Mouse (Mus musculus) neural tube, embryonic 15.5 days (tissue): ENCODE data around the gene Ckap5. TPM values are rescaled to one million over a fixed set of nuclear protein-coding genes. Genes with fewer than 3 reads are reported as not detected.

Source experiments
- ATAC-seq: fragments of 200-750 bp; cut with Nextera tagmentation; 2 replicates; pipeline ENCODE4 v1.8.0; 2017; ENCODE audit warnings: mild to moderate bottlenecking, moderate TSS enrichment, moderate library complexity; ENCODE audit not compliant: low FRiP score
- H3K27ac ChIP-seq: fragments of 300-500 bp; sonication (generic); replicated peaks from 2 replicates; pipeline ENCODE4 v1.5.1; 2015; ENCODE audit warnings: mild to moderate bottlenecking, inconsistent platforms
- H3K27me3 ChIP-seq: fragments of 300-500 bp; sonication (generic); replicated peaks from 2 replicates; pipeline ENCODE4 v1.6.1; 2015; ENCODE audit warnings: inconsistent platforms
- H3K36me3 ChIP-seq: fragments of 300-500 bp; sonication (generic); 2 replicates; pipeline ENCODE4 v1.6.1; 2015; ENCODE audit warnings: inconsistent platforms
- H3K4me1 ChIP-seq: fragments of 300-500 bp; sonication (generic); 2 replicates; pipeline ENCODE4 v1.6.1; 2015; ENCODE audit warnings: inconsistent platforms
- H3K4me2 ChIP-seq: fragments of 300-500 bp; sonication (generic); 2 replicates; pipeline ENCODE4 v1.6.1; 2015; ENCODE audit warnings: inconsistent platforms, mild to moderate bottlenecking, moderate library complexity
- H3K4me3 ChIP-seq: fragments of 300-500 bp; sonication (generic); replicated peaks from 2 replicates; pipeline ENCODE4 v1.5.1; 2015; ENCODE audit warnings: mild to moderate bottlenecking, inconsistent platforms
- H3K9ac ChIP-seq: fragments of 300-500 bp; sonication (generic); replicated peaks from 2 replicates; pipeline ENCODE4 v1.6.1; 2015; ENCODE audit warnings: mild to moderate bottlenecking, inconsistent platforms
- H3K9me3 ChIP-seq: fragments of 300-500 bp; sonication (generic); replicated peaks from 2 replicates; pipeline ENCODE4 v1.6.1; 2016; ENCODE audit warnings: inconsistent platforms
- WGBS: fragments of 180-500 bp; shearing (Covaris S2); methylation state at CpG from one replicate; pipeline ENCODE4 v1.1.7; 2015; ENCODE audit warnings: mixed read lengths; 5-methylcytosine and 5-hydroxymethylcytosine counted together
- polyA plus RNA-seq: library from polyadenylated mRNA; unstranded; fragments of >200 nt; fragmentation: Nextera tagmentation; extraction: Ambion mirVana; gene quantifications from 2 replicates; pipeline ENCODE4 v1.2.1, GENCODE M21; 2015

Gene Ckap5
- polyA plus RNA-seq, 1 experiment from 2014 or later, result 98.4 TPM

DNA sequence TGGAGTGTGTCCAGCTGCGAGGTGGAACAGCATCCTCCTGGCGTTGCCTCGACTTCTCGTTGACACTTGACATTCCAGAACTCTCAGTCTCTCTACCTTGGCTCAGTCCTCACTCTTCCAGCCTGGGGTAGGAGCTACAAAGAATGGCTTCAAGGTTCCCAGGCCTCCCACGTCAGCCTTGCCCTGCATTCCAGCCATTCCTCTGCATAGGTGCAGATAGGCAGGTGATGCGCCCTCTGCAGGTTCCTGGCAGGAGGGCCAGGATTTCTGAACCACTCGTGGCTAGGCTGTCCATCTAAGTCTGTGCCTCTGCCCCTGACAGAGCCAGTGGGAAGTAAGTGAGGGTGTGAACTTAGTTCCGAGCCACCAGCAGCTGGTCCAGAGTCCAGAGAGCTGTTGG, 130.2 kb downstream of the Ckap5 start:
- 76% methylated on average over 8 of the region's 8 CpGs for WGBS
- Histone ChIP-seq H3K36me3 (peaks cover 77% of the 10 kb centered on the region), H3K9ac (no peak overlapping the region), H3K4me2 (no peak overlapping the region), H3K4me1 (peaks cover 9% of the 10 kb centered on the region), H3K4me3 (no peak overlapping the region), H3K9me3 (no peaks in the 10 kb centered on the region), H3K27me3 (no peaks in the 10 kb centered on the region), H3K27ac (no peak overlapping the region)
- no peak for ATAC-seq

DNA sequence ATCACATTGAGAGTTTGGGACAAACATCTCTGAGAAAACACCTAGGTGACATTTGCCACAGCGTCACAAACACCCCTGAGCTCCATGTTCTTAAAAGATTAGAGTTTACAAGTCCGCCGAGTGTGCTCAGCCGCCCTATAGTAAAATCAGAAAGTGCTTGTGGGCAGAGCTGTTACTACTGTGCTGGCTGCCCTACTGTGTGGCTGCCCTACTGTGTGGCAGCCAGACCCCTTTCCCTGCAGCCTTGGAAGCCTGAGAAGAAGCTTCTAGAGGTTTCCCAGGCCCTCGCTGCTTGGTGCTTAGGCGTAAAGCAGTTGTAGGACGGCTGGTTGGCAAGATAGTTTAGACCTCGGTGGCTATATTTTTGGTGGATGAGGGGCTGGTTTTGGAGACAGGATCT, 133.1 kb downstream of the Ckap5 start:
- ATAC-seq, result no peak
- Histone ChIP-seq H3K4me1 (no peaks in the 10 kb centered on the region), H3K4me2 (no peak overlapping the region), H3K27ac (no peak overlapping the region), H3K27me3 (no peaks in the 10 kb centered on the region), H3K4me3 (no peak overlapping the region), H3K9ac (no peak overlapping the region), H3K36me3 (peaks cover 89% of the 10 kb centered on the region), H3K9me3 (no peaks in the 10 kb centered on the region)
- WGBS, result 96% methylated on average over 8 of the region's 8 CpGs

DNA sequence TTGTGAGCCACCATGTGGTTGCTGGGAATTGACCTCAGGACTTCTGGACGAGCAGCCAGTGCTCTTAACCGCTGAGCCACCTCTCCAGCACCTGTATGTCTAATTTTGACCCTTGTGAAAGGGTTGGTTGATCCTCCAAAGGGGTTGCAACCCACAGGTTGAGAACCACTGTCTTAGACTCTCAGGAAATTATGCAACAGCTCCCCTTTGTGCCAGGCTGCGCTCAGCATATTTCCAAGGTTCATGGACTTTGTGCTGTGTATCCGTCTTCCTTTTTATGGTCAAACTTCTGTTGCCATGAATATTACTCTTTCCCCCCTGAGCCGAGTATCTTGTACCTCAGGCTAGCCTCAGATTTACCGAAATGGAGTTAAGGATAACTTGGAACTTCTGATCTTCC, 134.4 kb downstream of the Ckap5 start:
- Histone ChIP-seq H3K27ac (no peak overlapping the region), H3K9ac (no peak overlapping the region), H3K4me1 (no peaks in the 10 kb centered on the region), H3K4me2 (no peak overlapping the region), H3K36me3 (peaks cover 85% of the 10 kb centered on the region), H3K27me3 (no peaks in the 10 kb centered on the region), H3K4me3 (no peak overlapping the region), H3K9me3 (no peaks in the 10 kb centered on the region)
- WGBS, result 97% methylated on average over 6 of the region's 6 CpGs
- ATAC-seq, result no peak

DNA sequence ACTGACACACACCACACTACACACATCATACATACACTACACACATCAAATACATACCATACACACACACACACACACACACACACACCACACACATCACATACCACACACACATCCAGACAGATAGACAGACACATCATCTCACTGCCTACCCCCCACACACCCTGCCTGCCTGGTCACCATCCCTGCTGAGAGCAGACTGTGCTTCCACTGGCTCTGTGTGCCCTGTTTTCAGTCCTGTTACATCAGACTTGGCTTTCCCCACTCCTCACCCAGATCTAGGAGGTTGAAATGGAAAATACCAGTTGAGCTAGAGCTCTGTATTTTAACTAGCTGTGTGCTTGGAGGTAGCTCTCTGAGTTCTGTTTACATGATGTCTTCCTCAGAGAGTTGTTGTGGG, 138.2 kb downstream of the Ckap5 start:
- Histone ChIP-seq H3K36me3 (peaks cover 82% of the 10 kb centered on the region), H3K4me1 (no peaks in the 10 kb centered on the region)
- ATAC-seq, result no peak

DNA sequence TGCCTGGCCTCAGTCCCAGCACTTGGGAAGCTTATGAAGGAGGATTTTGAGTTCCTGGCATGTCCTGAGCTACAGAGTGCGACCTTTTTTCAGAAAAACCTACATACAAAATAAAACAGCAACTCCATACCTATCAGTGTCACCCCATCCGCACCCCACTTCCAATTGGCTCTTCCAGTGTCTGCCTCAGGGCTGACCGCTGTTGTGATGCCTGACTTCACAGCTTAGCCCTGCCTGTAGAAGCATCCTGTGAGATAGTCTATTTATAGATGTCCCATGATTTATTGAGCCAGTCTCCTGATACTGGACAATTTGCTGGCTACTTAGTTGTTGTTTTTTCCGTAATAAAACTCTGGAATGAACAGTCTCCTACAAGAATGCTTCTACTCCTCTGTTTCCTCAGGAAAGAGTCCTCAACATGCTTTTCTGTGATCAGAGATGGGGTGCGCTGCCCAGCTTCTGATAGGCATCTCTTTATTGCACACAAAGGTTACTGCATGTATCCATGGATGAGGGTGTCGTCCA, 139.9 kb downstream of the Ckap5 start:
- ATAC-seq, result no peak
- no peak overlapping the region for H3K9ac ChIP-seq
- no peaks in the 10 kb centered on the region for H3K4me1 ChIP-seq
- 93% methylated on average over 6 of the region's 6 CpGs for WGBS
- H3K27ac ChIP-seq, result no peak overlapping the region
- H3K27me3 ChIP-seq, result no peaks in the 10 kb centered on the region
- H3K4me2 ChIP-seq, result no peak overlapping the region
- peaks cover 89% of the 10 kb centered on the region for H3K36me3 ChIP-seq
- no peak overlapping the region for H3K4me3 ChIP-seq
- no peaks in the 10 kb centered on the region for H3K9me3 ChIP-seq

More for the DNA sequence above, 138.2 kb downstream of the Ckap5 start:
- H3K27me3 ChIP-seq, result no peaks in the 10 kb centered on the region
- H3K4me3 ChIP-seq, result no peak overlapping the region
- H3K27ac ChIP-seq, result no peak overlapping the region
- no peaks in the 10 kb centered on the region for H3K9me3 ChIP-seq
- H3K4me2 ChIP-seq, result no peak overlapping the region
- no peak overlapping the region for H3K9ac ChIP-seq

- peaks cover 85% of the 10 kb centered on the region for H3K36me3 ChIP-seq
- no peak for ATAC-seq
- H3K9me3 ChIP-seq, result no peaks in the 10 kb centered on the region
- 86% methylated on average over 2 of the region's 2 CpGs for WGBS
- H3K4me3 ChIP-seq, result no peak overlapping the region
- no peak overlapping the region for H3K4me2 ChIP-seq
- no peak overlapping the region for H3K9ac ChIP-seq
- no peak overlapping the region for H3K27ac ChIP-seq
- no peaks in the 10 kb centered on the region for H3K27me3 ChIP-seq
- no peaks in the 10 kb centered on the region for H3K4me1 ChIP-seq
Observed at GRCm38 (mm10) chr2:91667747-91668146, 141.2 kb downstream of the Ckap5 start.

DNA sequence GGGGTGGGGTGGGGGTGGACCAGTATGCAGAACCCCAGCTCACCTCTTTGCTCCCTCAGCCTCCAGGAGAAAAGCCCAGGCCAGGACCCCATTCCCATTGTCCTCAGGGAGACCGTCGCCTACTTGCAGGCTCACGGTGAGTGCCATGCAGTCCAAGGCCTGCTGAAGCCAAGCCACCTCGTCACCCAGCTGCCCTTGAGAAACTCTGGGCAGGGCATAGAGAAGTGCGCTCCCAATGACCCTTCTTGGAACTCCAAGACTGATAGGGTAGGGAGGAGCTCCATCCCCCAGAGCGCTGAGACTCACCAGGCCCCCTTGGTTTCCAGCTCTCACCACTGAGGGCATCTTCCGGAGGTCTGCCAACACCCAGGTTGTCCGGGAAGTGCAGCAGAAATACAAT, 142.8 kb downstream of the Ckap5 start:
- Histone ChIP-seq H3K9ac (no peak overlapping the region), H3K27me3 (no peaks in the 10 kb centered on the region), H3K27ac (no peak overlapping the region), H3K4me2 (no peak overlapping the region), H3K9me3 (no peaks in the 10 kb centered on the region), H3K36me3 (peaks cover 83% of the 10 kb centered on the region), H3K4me3 (no peak overlapping the region), H3K4me1 (no peaks in the 10 kb centered on the region)
- 95% methylated on average over 8 of the region's 8 CpGs for WGBS
- no peak for ATAC-seq

DNA sequence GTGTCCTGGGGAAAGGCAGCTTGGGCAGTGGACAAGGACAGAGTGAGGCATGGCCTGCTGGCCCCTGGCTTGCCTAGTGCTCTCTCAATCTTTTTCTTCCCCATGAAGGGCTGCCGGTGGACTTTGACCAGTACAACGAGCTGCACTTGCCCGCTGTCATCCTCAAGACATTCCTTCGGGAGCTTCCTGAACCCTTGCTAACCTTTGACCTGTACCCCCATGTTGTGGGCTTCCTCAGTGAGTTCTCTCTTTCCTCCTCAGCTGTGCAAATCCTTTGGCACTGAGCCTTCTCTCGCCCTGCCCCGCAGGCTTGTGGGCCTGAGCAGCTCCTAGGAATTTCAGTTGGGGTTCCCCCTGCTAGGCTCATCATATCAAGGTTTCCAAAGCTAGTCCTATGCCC, 143.5 kb downstream of the Ckap5 start:
- WGBS, result 95% methylated on average over 6 of the region's 6 CpGs
- no peak overlapping the region for H3K4me2 ChIP-seq

More for the DNA sequence above, 143.5 kb downstream of the Ckap5 start:
- Histone ChIP-seq H3K9me3 (no peaks in the 10 kb centered on the region), H3K4me3 (no peak overlapping the region), H3K4me1 (no peaks in the 10 kb centered on the region), H3K36me3 (peaks cover 83% of the 10 kb centered on the region), H3K27ac (no peak overlapping the region), H3K9ac (no peak overlapping the region), H3K27me3 (no peaks in the 10 kb centered on the region)
- no peak for ATAC-seq

Other genes starting within 250 kb of the Ckap5 start
- gene 1110051M20Rik, start 82.1 kb upstream of the Ckap5 start, polyA plus RNA-seq, result 133 and 141 TPM in 2 replicates
- gene Lrp4, start 69.3 kb upstream of the Ckap5 start, polyA plus RNA-seq, result 6.8 and 7.3 TPM in 2 replicates
- 0.51 and 0.66 TPM in 2 replicates for gene F2, start 109.7 kb downstream of the Ckap5 start, polyA plus RNA-seq
- gene Zfp408, start 123.0 kb downstream of the Ckap5 start, polyA plus RNA-seq, result 10.9 and 12.9 TPM in 2 replicates
- 86.2 and 99.9 TPM in 2 replicates for gene Arhgap1, start 123.1 kb downstream of the Ckap5 start, polyA plus RNA-seq
- 30.8 and 33.7 TPM in 2 replicates for gene Atg13, start 183.8 kb downstream of the Ckap5 start, polyA plus RNA-seq
- gene Harbi1, start 184.1 kb downstream of the Ckap5 start, polyA plus RNA-seq, result 18.7 and 19.3 TPM in 2 replicates
- gene Ambra1, start 203.4 kb downstream of the Ckap5 start, polyA plus RNA-seq, result 21.3 and 22.0 TPM in 2 replicates